Mouse (Mus musculus) kidney, adult 2 months (tissue): Measurements from ENCODE around the gene Gcdh.

Experiments
- CTCF ChIP-seq: fragments of 200-500 bp; conservative IDR thresholded peaks from 2 replicates; pipeline ENCODE4 v1.5.1; 2011; ENCODE audit warnings: low read depth, mild to moderate bottlenecking, control low read depth, low read length, moderate library complexity, mixed read lengths; ENCODE audit not compliant: insufficient read depth, insufficient read length
- POLR2A ChIP-seq: fragments of 200-500 bp; IDR thresholded peaks from one replicate; pipeline ENCODE4 v1.6.1; 2011; ENCODE audit warnings: low read depth, low read length, control low read depth

GRCm38 (mm10) chr8:84937620-84938485 is 44.1 kb upstream of the Gcdh start:
- TF ChIP-seq CTCF (no peak), POLR2A (no peak)
